Mouse (Mus musculus) frontal cortex, postnatal 25 days (tissue): ENCODE results near the gene Kif2c.
A peak's percentile ranks its signal among the peaks of the same experiment; 100 is the strongest.

Experiments used
- DNase-seq, 2 experiments: peaks; one replicate each; pipeline ENCODE4 v3.0.0; 2022; ENCODE audit warnings: low spot score in 2 of 2

Gene Kif2c

DNA sequence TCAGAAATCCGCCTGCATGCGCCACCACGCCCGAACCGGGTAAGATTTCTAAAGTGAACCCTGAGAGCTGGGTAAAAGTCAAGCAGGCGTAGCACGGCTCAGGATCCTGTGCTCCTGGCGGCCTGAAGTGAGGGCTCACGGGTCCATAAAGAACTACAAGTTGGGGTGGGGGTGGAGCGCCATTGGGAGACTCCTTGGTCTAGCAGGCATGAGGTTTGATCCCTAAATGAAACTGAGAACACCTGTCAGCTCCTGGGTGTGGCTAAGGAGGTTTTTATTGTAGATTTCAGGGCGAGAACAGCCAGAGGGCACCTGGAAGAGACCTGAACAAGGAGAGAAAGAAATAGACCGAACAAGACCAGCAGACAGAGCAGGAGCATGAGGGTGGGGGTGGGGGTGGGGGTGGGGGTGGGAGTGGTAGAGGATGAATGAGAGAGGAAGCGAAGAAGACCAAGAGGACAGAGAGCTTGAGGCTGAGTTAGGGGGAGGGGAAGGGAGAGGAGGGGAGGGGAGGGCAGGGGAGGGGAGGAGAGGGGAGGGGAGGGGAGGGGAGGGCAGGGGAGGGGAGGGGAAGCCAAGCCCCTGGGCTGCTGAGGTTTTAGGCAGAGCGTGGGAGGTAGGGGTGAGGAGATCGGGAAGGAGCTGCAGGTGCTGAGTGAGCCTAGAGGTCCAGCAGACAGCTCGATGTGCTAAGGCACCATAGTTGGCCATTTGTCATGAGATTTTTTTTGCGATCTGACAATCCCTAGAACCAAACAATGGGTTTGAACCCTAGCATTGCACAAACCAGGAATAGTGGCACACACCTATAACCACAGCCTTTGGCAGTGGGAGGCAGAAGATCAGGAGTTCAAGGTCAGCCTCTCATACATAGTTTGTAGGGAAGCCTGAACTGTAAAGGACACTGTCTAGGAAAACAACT is 43.9 kb downstream of the Kif2c start:
- DNase-seq: no peak

DNA sequence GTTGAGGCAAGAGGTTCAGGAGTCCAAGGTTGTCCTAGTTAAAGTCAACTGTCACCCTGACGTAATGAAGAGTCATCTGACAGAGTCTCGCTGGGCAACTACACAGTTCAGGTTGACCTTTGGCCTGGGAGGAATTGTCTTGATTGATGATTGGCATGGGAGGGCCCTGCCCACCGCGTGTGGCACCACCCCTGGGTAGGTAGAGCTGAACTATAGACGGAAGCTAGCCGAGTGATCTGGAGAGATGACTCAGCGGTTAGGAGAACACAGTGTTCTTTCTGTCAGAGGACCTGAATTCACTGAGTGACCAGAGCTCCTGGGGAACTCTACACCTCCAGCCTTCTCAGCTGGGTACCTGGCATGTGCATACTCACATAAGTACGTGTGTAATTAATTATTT is 46.4 kb downstream of the Kif2c start:
- DNase-seq: no peak

DNA sequence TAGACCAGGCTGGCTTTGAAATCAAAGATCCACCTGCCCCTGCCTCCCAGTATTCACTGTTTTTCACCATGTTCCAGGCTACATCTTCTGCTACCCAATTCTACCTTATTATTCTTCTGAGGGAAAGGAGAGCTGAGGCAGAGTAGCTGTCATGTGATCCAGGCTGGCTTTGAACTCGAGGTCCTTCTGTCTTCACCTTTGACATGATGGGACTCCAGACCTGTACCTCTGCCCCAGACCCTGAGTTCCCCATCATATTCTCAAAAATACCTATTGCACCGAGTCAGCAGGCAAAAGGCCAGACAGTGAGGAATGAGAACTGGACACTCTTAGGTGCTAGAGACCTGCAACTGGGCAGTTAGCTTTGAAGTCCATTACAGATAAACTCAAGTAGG is 47.8 kb downstream of the Kif2c start:
- no peak for DNase-seq

- DNase-seq: peak; percentile 95
Measured at GRCm38 (mm10) chr4:117133817-117134600, 48.4 kb downstream of the Kif2c start, which contains the start of gene Plk3. TSS of gene Plk3 (minus strand) at chr4:117133963.

GRCm38 (mm10) chr4:117133366-117133796 is 49.1 kb downstream of the Kif2c start:
- no peak for DNase-seq

- no peak for DNase-seq
Measured at GRCm38 (mm10) chr4:117132794-117133143, 49.7 kb downstream of the Kif2c start.

- DNase-seq: no peak
Measured at GRCm38 (mm10) chr4:117131890-117132793, 50.3 kb downstream of the Kif2c start.

DNA sequence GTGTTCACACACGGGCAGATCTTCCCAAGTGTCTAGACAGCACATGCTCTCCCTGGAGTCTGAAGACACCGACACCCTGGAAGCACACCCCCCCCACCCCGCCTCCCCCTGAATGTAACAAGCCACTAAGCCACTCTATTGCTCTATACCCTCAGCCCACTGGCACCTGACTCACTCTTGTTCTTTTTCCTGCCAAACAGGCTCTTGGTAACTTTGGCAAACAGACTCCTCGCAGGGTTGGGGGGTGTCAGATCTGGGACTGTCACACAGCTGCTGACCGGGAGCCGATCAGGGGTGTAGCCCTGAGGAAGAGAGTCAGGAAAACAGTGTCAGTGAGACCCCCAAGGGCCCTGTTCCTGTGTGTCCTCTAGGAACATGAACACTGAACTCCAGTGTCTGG is 51.2 kb downstream of the Kif2c start:
- no peak for DNase-seq

GRCm38 (mm10) chr4:117130790-117131189 is 51.6 kb downstream of the Kif2c start:
- DNase-seq: no peak

- DNase-seq: no peak
Measured at GRCm38 (mm10) chr4:117127991-117128686, 54.3 kb downstream of the Kif2c start.

DNA sequence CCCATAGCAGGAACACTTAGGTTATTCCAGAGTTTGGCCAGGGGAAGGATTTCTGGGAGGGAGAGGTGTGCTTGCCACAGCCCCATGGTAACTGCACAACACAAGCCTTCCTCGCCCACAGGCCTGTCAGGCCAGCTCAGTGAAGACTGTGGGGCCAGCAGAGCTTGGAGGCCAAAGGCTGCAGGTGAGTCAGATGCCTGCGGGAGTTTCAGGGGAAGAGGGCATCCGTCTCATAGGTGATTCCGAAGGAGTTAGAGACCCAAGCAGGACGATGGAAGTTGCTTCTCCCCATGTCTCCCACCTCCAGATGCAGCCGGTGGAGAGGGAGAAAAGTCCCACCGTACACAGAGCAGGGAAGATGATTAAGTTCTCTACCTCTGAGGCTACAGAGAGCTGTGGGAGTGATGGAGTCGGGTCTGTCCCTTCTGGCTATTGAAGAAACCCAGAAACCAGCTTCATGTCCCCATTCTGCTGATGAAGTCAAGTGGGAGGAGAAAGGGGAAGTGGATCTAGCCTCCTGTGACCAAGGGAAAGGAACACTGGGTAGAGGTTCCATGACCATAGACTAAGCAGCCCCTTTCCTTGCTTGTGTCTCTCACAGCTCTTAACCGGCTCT is 55.7 kb downstream of the Kif2c start, which contains the start of gene Tctex1d4:
Gene Tctex1d4, plus strand, starts transcription at position 120 of the 616 bp plus-strand sequence.
- DNase-seq: no peak

DNA sequence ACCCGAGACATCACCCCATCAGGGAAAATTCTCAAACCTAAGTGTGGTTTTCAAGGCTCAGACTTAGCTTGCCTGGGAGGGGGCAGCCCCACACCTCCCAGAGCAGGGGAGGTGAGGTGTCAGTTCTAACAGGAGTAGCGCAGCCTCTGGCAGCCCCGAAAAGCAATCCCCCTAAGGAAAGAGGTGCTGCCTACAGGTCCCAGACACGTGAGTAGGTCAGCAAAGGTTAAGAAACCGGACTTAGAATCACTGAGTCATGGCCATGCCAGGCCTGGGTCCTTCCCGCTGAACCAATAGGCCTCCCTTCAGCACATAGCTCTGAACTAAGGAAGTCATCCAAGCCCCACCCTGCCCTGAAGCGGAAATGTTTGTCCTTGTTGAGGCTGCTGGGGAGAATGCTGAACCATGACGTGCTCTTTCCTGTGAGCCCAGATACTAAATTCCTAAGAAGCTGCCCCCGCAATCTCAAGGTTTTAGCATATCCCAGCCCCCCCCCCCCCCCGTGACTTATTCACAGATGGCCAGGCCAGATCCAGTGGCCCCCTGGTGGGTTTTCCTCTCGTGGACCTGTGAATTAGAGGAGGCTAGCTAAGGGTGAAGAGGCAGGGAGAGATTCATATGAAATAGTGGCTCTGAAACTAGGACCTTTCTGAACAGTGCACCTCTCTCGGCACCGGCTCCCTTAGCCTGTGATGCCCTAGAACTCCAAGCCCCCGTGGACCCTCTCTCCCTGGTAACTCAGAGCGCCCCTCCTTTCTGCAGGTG is 56.3 kb downstream of the Kif2c start:
- DNase-seq: no peak

DNA sequence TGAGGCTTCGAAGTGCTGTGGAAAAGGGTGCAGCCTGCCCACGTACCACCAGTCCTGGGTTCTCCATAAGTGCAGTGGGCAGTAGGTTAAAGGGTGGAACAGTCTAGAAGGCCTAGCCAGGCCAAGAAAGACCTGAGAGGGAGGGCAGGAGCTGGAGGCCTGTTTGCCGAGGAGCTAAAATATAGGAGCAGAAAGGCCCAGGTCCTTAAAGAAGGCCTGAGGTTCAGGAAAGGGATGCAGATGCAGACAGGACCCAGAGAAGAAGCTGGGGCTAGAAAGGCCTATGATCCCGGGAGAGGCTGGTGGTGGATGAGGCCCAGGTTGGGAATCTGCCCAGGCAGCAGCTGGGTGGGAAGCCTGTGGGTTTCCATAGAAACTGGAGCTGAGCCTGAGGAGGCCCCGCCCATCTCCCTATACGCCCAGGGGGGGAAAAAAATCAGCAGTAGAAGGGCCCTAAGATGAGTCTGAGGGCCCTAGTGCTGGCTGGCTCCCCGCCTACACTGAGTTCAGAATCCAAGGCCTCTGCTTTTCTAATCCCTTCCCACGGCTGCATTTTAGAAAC is 57.0 kb downstream of the Kif2c start, which contains the start of gene Btbd19:
Gene Btbd19, minus strand, starts transcription at position 378 of the 562 bp plus-strand sequence.
- DNase-seq: peak; percentile 42 to 56

GRCm38 (mm10) chr4:117124518-117125347 is 57.7 kb downstream of the Kif2c start:
- DNase-seq: no peak

- no peak for DNase-seq
Measured at GRCm38 (mm10) chr4:117124218-117124517, 58.3 kb downstream of the Kif2c start.

DNA sequence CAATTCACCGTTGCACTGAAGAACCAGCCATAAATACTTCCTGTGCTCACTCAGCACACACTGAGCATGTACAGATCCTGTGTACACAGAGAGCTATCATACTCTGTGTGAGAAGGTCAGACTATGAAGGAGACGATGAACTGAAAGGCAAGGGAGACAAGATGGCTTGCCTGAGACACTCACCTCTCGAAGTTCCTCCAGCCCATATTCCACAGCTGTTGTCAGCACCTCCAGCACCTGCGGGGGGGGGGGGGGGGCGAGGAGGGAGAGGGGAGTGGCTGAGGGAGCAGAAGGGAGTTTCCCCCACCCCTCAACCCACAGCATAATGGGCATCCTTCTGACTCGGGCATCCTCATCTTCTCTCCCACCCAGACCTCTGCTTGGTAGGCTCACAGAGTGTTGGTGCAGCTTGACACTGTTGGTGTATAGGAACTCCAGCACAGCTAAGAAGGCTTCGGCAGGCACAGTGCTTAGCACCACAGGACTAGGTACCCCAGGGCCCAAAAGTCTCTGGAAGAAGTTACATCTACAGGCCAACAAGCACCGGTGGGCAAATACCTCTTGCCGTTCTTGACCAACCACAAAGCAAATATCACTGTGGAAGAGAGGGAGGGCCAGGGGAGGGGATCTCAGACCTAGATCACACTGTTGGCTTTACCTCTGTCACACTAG is 58.8 kb downstream of the Kif2c start:
- no peak for DNase-seq

DNA sequence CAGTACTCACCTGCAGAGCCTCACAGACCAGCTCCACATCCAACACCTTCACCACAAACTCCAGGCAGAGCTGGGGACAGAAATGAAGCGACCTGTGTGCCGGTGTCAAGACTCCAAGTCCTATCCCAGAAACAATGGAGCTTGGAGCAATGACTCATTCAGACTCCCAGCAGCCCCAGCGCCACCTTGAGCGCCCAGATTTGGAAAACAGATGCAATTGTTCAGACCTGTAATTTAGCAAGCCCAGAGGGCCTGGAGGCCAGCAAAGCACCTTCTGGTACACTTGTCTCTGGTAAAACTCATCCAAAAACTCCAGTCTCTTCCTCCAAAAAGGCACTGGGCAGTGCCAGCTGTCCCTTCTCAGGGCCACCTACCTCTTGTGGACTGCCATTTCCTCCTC is 60.2 kb downstream of the Kif2c start:
- no peak for DNase-seq
